Mouse (Mus musculus): ENCODE data around the gene Cyp26c1. TPM values are rescaled to one million over a fixed set of nuclear protein-coding genes. Genes with fewer than 3 reads are reported as not detected.

Gene Cyp26c1
- total RNA-seq (2021) = under 1 TPM in 1 of 2 experiments, not detected in 1; 0.13 TPM
- long read RNA-seq, experiment 1 = 0 reads
- long read RNA-seq, experiment 2 = 0 reads

DNA sequence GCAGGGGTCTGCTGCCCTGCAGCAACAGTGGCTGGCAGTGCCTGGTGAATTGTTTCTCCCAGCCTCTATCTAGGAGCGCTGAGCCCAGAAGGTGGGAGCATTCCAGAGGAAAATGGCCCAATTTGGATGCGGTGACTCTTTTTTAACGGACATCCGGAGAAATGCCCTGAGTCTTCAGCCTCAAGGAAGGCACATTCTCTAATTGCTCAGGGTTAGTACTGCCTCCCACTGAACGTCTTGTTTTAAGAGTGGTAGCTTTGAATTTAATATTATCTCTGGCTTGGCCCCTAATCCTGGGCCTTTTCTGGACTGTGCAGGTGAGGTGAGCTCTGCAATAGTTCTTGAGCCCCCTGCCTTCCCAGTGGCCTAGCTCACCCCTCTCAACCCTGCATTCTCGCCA is at the start of gene Cyp26c1:
Gene Cyp26c1, plus strand, starts transcription at position 301 of the 400 bp plus-strand sequence.
- no peak for TF ChIP-seq CTCF (IDR thresholded peaks at IDR 0.05)
- Histone ChIP-seq H3K27ac (no peak within 1 kb of the TSS), H3K4me3 (no peak within 1 kb of the TSS)
- intact Hi-C loops (cut with DNase I) = no loop called here
- no peak for DNase-seq

DNA sequence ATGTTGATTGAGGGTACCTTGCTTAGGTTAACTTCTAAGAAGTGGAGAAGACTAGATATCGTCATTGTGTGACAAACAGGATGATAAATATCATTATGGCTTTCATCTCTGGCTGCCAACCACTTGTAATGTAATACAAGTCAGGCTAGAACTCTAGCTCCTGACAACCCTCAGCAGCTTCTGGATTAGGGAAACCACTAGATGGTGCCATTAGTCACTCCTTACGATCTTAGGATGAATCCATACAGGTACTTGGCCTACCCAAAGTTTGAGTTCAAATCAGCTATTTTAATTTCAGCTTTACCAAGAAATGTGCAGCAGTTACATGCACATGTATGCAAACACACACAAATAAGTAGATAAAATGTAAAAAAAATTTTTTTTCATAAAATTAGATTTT is 37.4 kb upstream of the Cyp26c1 start:
- DNase-seq = no peak
- intact Hi-C loops (cut with DNase I) = no loop called here
- peak; percentile 50 for TF ChIP-seq CTCF (IDR thresholded peaks at IDR 0.05)

GRCm38 (mm10) chr19:37650526-37650925 is 34.9 kb upstream of the Cyp26c1 start:
- Histone ChIP-seq H3K27ac (no peak overlapping the region), H3K4me3 (no peak overlapping the region)
- no peak for TF ChIP-seq CTCF (IDR thresholded peaks at IDR 0.05)
- intact Hi-C loops (cut with DNase I) = no loop called here
- no peak for DNase-seq

More for the DNA sequence above, 37.4 kb upstream of the Cyp26c1 start:
- Histone ChIP-seq H3K4me3 (no peak overlapping the region), H3K27ac (no peak overlapping the region)

DNA sequence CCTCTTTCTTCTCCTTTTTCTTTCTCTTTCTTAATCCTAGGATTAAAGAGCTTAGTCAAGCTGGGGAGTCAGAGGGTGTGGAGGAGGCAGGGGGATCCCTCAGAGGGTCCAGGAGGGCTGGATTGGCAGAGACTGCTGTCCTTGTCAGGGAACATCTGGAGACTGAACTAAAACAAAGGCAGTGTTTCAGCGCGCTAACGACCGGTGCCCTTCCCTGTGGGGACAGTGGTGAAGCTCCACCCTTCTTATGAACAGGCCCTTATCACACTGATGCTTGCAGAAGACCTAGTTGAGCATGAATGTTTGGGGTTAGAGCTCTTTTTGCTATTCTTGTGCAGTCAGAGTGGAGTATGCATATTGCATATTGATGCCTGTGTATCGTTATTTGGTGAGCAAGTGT is 31.4 kb upstream of the Cyp26c1 start:
- no peak overlapping the region for H3K4me3 ChIP-seq
- no peak for DNase-seq
- intact Hi-C loops (cut with DNase I) = no loop called here
- no peak overlapping the region for H3K27ac ChIP-seq
- no peak for TF ChIP-seq CTCF (IDR thresholded peaks at IDR 0.05)

- Histone ChIP-seq H3K27ac (no peak overlapping the region), H3K4me3 (no peak overlapping the region)
- DNase-seq = no peak
- TF ChIP-seq CTCF (IDR thresholded peaks at IDR 0.05) = no peak
- intact Hi-C loops (cut with DNase I) = no loop called here
These were observed 28.9 kb upstream of the Cyp26c1 start for GRCm38 (mm10) chr19:37656441-37656840.

- no peak for TF ChIP-seq CTCF (IDR thresholded peaks at IDR 0.05)
- no peak overlapping the region for H3K4me3 ChIP-seq
- intact Hi-C loops (cut with DNase I) = no loop called here
- H3K27ac ChIP-seq = no peak overlapping the region
- no peak for DNase-seq
These were observed 20.1 kb upstream of the Cyp26c1 start for GRCm38 (mm10) chr19:37665256-37665655.

DNA sequence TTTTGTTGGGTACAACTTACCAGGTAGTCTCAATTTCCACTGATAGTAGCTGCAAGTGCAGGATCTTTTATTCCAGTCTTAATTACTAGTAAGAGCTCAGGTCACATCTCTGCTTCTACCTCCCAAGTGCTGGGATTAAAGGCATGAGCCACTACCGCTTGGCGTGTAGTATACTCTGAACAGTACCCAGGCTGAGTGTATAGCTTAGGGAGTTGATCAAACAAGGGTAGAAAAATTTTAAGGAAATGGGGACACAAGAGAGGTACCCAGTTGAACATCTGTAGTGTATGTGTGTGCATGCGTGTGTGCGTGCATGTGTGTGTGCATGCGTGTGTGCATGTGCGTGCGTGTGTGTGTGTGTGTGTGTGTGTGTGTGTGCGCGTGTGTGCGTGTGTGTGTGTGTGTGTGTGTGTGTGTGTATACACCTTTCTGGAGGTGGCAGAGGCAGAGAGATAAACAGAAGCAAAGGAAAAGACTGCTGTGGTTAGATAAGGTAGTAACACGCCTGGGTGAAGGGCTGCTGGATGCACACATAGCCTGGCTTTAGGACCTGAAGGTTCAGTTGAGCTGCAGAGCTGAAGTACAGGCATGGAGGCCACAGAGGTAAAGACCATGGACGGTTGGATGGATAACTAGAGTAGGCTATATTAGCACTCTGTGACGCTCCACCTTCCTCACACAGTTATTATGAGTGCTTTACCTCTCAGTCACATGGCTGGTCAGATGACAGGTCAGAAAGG is 17.4 kb upstream of the Cyp26c1 start:
- Histone ChIP-seq H3K4me3 (no peak overlapping the region), H3K27ac (no peak overlapping the region)
- no peak for TF ChIP-seq CTCF (IDR thresholded peaks at IDR 0.05)
- DNase-seq = no peak
- intact Hi-C loops (cut with DNase I) = no loop called here

- DNase-seq = no peak
- Histone ChIP-seq H3K27ac (no peak overlapping the region), H3K4me3 (no peak overlapping the region)
- TF ChIP-seq CTCF (IDR thresholded peaks at IDR 0.05) = no peak
- intact Hi-C loops (cut with DNase I) = no loop called here
These were observed 16.7 kb upstream of the Cyp26c1 start for GRCm38 (mm10) chr19:37668657-37669056.

DNA sequence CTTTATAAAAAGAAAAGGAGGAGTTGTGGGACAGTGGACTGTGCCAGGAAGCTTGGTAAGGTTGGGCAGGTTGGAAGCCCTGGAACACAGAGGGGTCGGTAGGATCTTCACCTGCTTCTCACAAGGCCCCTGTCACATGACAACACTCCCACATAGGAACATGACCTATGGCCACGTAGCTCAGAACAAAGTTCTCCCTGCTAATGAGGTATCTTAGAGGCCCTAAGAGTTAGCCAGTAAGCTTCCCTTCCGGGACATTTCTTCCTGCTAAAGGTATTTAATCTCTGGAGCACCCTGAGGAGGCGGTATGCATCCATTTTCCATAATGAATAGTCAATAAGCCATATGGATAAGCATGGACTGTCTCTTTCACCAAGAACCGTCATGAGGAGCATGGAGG is 15.9 kb upstream of the Cyp26c1 start:
- Histone ChIP-seq H3K4me3 (no peak overlapping the region), H3K27ac (no peak overlapping the region)
- intact Hi-C loops (cut with DNase I) = no loop called here
- TF ChIP-seq CTCF (IDR thresholded peaks at IDR 0.05) = no peak
- DNase-seq = no peak

DNA sequence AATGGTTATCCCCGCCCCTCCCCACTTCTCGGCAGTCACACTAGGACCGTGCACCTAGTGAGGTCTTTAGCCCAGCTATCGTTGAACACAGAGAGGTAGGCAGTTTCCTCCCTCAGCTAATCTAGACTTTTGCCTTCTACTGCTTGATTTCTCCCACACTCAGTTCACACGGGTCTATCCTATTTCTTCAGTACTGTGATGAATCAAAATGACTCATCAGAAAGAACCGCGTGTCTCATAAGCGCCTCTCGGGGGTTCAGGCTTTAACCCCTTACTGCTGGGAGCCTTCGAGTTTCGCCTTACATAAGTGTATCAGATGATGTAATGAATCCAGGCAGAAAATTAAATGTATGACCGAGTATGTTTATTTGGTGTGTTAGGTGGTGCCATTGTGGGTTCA is 12.0 kb upstream of the Cyp26c1 start:
- Histone ChIP-seq H3K4me3 (no peak overlapping the region), H3K27ac (no peak overlapping the region)
- no peak for DNase-seq
- intact Hi-C loops (cut with DNase I) = no loop called here
- TF ChIP-seq CTCF (IDR thresholded peaks at IDR 0.05) = no peak

GRCm38 (mm10) chr19:37686347-37686746 is 966 bp downstream of the Cyp26c1 start:
- TF ChIP-seq CTCF (IDR thresholded peaks at IDR 0.05) = no peak
- H3K27ac ChIP-seq = no peak overlapping the region
- DNase-seq = no peak
- intact Hi-C loops (cut with DNase I) = no loop called here
- H3K4me3 ChIP-seq = no peak overlapping the region

DNA sequence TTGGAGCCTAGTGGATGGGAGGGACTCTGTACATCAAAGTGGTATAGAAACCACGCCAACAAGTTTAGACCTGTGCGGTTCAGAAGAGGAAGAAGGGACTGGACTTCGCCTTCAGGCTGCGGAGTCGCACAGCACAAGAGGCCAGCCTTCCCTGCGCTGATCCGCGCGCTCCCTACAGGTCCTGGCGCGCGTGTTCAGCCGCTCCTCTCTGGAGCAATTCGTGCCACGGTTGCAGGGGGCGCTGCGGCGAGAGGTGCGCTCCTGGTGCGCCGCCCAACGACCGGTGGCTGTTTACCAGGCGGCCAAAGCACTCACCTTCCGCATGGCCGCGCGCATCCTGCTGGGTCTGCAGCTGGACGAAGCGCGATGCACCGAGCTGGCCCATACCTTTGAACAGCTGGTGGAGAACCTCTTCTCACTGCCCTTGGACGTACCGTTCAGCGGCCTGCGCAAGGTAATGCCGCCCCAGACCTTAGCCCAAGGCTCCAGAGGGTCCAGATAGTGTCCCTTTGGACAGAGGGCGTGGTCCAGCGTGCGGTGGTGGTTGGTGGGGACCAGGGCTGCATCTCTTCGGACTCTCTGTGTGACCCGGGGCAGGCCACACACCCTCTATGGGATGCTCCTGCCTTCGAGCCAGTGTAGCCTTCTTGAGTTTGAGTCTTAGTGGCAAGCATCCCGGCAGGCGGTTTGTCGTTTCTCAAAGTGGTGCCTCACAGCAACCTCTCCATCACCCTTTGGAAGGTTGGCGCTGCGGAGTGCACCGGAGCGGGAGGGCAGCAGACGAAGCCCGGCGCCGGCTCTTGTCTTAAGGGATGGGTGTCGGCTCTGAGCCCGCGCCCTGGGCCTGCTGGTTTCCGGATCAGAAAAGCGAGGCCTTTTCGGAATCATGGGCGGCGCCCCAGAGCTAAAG is 1.8 kb downstream of the Cyp26c1 start:
- Histone ChIP-seq H3K4me3 (no peak overlapping the region), H3K27ac (no peak overlapping the region)
- peak; percentile 30; the same call in 1 of the 2 replicates for TF ChIP-seq CTCF (IDR thresholded peaks at IDR 0.05)
- no peak for DNase-seq
- intact Hi-C loops (cut with DNase I) = no loop called here

- intact Hi-C loops (cut with DNase I) = no loop called here
- no peak overlapping the region for H3K27ac ChIP-seq
- no peak for DNase-seq
- no peak for TF ChIP-seq CTCF (IDR thresholded peaks at IDR 0.05)
- no peak overlapping the region for H3K4me3 ChIP-seq
These were observed 4.1 kb downstream of the Cyp26c1 start for GRCm38 (mm10) chr19:37689478-37689877.
